Mouse (Mus musculus) adrenal gland, postnatal 14 days (tissue): ENCODE results near the gene Itga3. TPM values are rescaled to one million over a fixed set of nuclear protein-coding genes. Genes with fewer than 3 reads are reported as not detected.

Source experiments
- DNase-seq: peaks from one replicate; pipeline ENCODE4 v3.0.0; 2021; ENCODE audit warnings: mixed read lengths
- long read RNA-seq, 2 experiments: library from polyadenylated mRNA; stranded (forward); transcript quantifications; one replicate each; pipeline ENCODE4 v2.0.0; 2021
- total RNA-seq: library from RNA; stranded (reverse); gene quantifications from 2 replicates; pipeline ENCODE4 v1.2.3, GENCODE M21; 2021

Itga3 gene
- 33.9 and 36.1 TPM in 2 replicates for total RNA-seq
- long read RNA-seq, experiment 1, full-length matches to known transcripts, result 1 of 7 reads
- long read RNA-seq, experiment 1, partial matches to known transcripts, result 6 of 7 reads
- long read RNA-seq, experiment 1, other reads (novel, unspliced or antisense), result 0 of 7 reads
- long read RNA-seq, experiment 2, full-length matches to known transcripts, result 9 of 25 reads
- long read RNA-seq, experiment 2, partial matches to known transcripts, result 5 of 25 reads
- long read RNA-seq, experiment 2, other reads (novel, unspliced or antisense), result 11 of 25 reads

DNA sequence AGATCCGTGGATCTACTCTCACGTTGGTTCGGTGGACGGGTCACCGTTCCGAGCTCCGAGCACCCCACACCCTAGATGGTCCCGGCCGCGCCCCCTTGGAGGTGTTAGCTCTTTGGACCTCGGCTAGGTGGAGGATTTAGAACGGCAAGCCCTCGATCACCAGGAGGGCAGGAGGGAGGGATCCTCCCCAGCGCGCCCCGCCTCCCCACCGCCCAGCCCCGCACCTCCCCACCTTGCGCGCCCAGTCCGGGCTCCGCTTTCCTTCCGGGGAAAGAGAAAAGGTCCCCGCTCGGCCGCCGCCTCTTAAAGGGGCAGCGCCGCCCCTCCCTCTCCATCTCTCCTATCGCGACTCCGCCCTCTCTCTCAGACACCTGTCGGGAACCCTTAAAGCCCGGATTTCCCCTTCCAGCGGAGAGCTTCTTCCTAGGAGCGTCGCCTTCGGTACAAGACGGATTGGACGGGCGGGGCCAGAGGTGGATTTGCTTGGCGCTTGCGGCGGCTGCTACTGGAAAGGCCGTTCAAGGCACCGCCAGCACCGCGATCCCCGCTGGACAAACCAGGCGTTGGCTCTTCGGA, at the start of gene Itga3:
Gene Itga3, minus strand, starts transcription at position 266 of the 576 bp plus-strand sequence.
- DNase-seq, result peak; percentile 86

DNA sequence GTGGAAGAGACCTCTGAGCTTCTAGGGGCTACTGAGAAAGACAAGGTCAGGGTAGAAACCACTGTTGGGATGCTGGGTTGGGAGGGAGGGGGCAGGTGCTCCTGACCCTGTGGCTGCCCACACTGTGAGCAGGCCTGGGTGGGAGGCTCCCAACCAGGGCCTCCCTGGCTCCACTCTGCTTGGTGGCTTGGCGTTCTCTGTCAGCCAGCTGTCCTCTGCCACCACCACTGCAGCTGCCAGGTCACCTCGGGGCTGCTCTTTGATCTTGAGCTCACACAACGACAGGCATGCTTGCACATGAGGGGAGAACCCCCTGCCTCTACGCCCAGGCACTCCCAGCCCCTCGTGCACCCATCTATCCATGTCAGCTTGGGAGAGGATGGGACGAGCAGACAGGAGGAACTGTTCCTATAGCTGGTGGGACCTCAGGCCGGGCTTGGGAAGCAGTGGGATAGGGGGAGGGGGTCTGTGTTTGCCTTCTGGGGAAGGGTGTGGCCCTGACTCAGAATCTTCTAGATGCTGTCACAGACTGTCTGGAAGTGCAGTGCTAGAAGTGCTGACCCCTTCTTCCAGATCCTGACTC, 48.9 kb upstream of the Itga3 start:
- no peak for DNase-seq

DNA sequence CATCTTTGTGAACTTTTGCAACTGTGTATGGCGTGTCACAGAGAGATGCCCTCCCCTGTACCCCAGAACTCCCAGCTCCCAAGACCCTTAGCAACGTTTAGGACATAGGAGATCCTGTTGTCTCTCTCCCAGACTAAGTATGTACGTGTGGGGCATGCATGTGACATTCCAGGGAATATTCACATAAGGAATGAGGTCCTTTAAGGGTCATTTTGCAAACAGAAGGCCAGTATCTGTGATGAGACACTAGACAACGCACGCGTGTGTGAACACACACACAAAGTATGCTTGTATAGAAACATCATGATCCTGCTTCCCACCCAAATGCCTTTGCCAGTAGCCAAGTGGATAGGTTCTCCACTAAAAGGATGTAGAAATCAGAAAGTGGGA, 45.5 kb upstream of the Itga3 start:
- DNase-seq, result no peak

DNA sequence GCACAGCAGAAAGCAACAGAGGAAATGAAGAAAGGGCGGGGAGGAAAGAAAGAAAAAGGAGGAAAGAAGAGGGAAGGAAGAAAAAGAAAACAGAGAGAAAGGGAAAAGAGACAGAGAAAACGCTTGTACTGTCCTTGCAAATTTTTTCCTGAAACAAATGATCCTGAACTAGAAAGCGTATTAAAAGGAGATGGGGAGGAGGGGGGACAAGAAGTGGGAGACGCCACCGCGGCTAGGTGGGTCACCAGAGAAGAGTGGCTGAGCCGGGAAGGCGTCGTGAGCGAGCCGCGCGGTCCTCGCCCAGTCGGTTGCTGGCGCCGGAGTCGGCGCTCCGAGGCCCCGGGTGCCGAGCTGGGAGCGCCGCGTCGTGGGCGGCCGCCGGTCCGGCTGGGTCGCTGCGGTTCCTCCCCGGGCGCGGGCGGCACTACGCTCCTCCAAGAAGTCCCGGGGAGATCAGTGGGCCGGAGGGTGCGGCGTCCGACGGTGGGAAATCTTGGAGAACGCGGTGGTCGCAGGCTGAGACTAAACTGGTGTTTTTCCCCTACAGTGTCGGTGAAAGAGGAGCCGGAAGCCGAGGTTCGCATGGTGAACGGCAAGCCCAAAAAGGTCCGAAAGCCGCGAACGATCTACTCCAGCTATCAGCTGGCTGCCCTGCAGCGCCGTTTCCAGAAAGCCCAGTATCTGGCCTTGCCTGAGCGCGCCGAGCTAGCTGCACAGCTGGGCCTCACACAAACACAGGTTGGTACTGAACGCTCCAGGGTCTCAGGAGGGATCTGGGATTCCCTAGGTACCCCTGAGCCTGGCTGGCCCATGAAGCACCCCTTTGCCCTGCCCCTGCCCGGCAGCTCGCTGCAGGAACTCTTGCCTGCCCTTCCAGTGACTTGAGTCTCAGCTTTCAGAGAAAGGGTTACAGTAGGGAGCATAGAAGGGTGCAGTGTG, 44.8 kb upstream of the Itga3 start:
- no peak for DNase-seq

DNA sequence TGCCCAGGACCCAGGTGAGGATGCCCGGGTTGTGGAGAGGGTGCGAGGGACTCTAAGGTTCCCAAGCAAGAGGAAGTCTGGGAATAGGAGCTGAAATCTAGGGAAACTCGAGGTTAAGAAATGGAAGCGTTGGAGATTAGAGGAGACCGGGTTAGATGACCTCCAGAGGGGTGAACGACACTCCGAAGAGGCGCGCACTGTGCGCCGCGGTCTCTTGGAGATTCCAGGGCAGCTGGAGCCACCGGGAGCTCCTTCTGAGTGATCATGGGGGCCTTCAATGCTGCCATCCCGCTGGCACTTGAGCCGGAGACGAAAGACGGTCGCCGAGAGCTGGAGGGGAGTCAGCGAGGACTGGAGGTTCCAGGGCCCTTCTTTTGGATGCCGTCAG, 44.0 kb upstream of the Itga3 start:
- DNase-seq, result no peak

DNA sequence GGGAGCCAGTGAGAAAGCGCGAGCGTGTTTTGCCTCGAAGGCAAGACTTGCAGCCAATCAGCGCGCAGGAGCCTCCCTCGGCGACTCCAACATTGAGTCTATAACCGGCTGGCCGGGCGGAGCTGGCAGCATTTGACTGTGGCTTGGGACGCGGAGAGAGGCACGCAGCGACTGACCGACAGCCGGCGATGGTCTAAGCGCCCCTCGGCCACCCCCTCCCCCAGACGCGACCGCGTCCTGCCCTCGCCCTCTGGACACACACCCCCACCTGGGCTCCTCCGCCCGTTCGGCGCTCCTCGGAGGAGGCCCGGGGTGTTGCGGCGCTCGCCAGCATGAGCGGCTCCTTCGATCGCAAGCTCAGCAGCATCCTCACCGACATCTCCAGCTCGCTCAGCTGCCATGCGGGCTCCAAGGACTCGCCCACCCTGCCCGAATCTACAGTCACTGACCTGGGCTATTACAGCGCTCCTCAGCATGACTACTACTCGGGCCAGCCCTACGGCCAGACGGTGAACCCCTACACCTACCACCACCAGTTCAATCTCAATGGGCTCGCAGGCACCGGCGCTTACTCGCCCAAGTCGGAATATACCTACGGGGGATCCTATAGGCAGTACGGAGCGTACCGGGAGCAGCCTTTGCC, 43.5 kb upstream of the Itga3 start, which contains the start of gene Dlx3:
Gene Dlx3, plus strand, starts transcription at position 130 of the 643 bp plus-strand sequence.
- DNase-seq, result peak; percentile 47

DNA sequence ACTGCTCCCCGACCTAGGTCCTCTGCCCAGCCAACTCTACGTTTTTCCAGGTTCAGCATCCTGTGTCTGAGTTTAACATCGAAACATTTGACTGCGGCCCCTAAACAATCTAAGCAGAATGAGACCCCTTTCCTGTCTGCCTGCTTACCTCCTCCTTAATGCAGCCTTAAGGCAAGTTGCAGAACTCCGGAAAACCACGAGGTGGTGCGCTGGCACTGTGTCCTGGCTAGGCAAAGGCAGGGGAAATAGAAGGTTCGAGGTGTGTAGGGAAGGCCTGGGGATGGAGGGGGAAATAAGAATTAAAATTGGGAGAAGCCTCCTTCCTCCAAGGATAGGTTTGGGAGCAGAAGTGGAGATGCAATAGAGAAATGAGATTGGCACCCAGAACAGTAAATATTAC, 41.9 kb upstream of the Itga3 start:
- DNase-seq, result peak; percentile 87

DNA sequence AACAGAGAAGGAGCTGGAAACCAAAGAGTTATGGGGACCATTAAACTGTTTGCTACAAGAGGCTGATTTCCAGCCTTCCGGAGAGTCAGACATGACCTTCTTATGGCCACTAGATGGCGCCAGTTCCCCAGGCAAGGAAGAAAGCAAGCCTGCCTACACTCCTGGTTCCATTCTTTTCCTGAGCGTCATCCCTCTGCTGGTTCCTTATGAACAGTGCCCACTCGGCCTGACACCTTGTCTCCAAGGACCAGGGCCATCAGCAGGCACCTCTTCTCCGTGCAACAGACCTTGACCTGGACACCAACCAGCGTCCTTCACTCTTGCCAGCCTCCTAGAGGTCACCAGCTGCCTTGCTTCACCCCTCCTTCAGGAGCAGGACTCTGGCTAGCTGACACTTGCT, 40.4 kb upstream of the Itga3 start:
- peak; percentile 84 for DNase-seq

DNA sequence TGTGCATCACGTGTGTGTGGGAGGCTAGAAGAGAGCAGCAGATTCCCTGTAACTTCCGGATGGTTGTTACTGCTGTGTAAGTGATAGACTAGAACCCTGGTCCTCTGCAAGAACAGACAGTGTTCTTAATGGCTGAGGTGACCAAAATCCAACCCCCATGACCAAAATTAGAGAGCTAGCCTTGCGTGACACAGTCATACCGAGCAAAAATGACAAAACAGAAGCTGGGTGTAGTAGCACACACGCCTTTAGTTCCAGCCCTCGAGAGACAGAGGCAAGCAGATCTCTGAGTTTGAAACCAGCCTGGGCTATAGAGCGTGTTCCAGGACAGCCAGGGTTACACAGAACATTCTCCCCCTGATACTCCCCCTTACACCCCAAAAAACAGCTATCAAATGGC, 33.5 kb upstream of the Itga3 start:
- no peak for DNase-seq

DNA sequence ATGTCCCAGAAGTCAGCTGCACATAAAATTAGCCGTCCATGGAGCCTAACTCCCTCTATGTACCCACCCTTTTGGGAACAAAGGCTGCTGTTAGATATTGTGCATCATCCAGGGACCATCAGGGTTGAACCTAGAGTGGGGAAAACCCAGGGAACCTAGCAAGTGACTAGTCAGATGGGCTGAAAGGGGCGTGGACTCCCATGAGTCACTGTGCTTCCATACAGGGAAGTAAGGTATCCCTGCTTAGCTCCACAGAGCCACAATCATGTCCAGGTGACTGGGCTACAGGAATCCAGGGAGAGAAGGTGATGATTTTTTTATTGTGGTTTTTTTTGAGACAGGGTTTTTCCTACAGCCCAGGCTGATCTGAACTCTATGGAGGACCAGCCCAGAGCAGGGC, 32.4 kb upstream of the Itga3 start:
- no peak for DNase-seq

DNA sequence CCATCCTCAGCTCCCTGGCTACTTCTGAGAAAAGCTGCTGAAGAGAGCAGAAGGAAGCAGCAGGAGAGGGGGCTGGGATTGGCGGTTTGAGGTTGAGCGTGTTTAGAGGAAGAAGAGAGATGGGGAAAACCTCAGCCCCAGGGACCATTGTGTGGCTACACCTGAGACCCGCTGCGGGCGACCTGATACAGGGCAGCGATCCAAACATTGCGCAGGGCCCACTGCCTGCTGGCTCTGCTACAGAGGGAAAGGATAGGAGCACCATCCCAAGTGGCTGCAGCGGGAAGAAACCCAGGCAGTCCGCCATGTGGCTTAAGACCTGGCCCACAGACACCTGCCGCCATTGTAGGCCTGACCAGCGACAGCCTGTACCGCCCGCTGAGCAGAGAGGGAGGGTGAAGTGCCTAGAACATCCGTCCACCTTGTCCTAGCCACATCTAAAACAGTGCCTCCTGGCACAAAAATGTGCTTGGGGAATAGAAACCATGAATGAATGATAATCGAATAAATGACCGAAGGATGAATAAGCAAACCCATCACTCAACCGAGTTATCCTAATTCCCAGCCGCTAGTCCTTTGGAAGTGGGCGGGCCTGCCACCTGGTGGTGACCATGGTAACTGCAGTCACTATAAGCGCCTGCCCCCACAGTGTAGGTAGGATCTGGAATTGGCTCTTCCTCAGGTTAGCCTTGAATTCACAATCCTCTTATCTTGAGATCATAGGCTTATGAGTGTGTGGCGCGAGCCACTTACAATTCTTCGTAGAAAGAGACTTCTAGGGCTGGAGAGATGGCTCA, 30.0 kb upstream of the Itga3 start:
- DNase-seq, result peak; percentile 90

DNA sequence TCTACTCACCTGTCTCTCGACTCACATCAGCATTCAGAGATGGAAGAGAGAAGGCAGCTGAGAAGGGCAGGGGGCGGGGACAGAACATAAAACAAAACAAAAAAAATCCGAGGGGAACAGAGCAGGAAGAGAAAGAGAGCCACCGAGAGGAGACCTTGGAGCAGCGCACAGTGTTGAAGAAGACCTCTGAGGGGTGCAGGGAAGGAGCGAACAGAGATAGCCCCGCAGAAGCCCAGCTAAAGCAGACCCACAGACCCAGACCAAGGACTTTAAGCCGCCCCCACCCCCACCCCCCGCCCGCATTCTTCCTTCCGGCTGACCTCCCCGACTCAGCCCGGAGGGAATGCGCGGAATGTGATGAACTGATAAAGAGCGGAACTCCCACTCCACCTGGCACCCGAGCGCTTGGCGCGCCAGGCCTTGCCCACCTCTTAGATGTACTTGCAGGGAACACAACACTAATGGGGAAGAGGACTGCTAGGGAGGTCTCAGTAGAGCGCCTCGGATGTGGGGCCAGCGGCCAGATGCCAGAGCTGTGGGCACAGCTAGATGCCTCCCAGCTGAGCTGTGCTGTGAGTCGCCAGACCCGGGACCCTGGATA, 28.8 kb upstream of the Itga3 start:
- peak; percentile 59 for DNase-seq

DNA sequence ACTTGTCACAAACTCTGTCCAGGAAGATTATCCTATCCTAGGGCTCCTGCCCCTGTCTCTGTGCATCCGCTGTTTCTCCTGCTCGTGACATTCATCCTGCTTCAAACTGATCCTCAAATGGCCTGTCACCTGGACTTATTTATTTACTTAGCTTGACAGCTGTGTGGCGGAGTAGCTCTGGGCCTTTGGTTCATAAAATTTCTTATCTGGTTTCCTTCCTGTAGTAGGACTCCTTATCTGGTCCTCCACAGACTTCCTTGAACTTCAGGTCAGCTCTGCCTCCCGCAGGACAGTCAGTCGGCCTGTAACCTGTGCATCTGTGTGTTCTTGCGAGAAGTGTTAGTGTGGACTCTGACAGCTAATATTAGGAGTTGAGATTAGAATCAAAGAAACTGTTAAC, 27.7 kb upstream of the Itga3 start:
- no peak for DNase-seq

DNA sequence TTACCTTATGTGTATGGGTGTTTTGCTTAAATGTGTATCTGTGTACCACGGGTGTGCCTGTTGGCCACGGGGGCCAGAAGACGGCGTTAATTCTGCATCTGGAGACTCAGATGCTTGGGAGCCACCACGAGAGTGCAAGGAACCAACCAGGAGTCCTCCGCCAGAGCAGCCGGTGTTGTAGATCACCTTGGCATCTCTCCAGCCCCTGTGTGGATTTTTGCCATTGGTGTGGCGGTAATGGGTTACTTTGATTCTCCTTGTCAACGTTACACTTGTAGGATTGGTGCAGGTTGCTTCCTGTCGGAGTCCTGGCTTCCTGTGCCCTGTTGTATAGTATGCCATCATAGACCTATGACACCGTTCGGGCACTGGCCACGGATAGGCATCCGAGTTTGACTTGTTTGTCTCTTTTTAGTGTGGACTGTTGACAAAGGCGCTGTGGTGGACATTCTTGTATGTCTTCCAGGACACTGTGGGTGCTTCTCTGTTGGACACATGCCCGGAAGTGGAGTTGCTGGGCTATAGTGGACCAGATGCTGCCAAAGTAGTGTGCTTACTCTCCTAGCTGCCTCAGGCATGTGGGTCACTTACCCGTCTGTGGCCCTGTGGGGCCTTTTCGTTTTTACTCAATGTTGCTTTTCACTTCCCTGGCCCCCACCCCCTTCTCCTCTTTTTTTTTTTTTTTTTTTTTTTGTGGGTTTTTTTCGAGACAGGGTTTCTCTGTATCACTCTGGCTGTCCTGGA, 25.7 kb upstream of the Itga3 start:
- DNase-seq, result no peak

DNA sequence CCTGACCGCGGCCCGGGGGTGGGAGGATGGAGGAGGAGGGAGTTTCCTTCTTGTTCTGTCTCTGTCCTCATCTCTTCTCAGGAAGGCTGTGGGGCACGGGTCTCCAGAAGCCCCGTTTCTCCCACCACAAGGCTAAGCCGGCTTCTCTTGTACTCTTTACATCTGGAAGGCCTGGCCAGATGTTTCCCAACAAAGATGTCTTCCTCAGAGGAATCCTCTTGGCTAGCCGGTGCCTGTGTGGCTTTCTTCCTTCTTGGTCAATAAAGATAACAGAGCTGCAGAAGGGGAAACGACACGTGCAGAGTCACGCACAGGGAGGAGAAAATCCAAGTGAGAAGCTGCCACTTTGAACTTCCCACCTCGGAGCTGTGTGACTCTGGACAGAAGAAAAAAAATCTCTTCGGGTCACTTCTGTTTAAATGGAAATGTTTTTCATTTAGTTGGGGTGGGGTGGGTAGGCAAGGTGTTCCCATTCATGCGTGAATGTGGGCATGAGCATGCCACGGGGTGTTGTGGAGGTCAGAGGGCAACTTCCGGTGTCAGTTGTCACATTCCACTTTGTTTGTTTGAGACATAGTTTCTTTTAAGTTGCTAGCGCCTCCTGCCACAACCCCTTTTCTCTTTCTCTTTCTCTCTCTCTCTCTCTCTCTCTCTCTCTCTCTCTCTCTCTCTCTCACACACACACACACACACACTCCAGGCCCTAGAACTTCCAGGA, 24.6 kb upstream of the Itga3 start:
- no peak for DNase-seq

DNA sequence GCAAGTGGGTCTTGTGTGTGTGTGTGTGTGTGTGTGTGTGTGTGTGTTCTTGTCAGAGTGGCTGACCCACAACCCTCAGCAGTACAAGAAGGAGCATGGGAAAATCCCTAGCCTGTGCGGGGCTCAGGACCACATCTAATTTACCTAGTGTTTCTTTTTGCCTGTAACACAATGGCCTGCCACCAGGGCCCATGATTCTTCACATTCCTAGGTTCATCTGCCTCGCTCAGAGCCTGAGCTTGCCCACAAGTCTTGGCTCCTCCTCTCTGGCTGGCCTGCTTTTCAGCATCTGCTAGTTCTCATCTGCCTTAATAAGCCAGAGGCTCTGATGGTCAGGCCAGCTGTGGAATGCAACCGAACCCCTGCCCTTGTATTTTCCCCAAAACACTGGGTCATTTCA, 23.8 kb upstream of the Itga3 start:
- no peak for DNase-seq

DNA sequence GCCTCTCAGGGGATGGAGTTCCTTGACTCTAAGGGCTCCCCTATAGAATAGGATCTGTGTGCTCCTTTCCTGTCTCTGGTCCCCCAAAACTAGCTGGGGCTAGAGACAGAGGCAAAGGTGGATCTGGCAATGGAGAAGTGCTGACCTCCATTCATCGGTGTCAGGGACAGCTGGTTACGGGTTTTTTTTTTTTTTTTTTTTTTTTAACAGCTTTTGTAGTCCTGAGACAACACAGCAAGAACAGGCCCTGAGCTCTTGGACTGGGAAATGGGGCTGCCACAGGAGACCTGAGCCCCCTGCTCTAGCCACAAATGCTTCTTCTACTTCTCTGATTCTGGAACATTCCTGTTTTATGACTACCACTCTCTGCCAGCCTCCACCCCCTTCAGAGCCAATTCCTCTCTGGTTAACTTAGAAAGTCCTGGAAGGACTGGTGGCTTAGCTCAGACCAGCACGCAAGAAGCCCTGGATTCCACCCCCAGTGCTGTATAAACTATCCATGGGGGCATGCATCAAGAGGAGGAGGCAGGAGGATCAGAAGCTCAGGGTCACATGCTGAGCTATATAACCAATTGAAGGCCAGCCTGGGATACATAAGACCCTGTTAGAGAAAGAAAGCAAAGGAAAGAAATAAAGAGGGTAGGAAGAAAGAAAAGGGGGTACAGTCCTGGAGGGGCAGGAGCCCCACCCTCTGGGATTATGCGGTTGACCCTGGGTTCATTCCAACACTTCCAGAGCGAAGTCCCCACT, 21.9 kb upstream of the Itga3 start:
- no peak for DNase-seq

DNA sequence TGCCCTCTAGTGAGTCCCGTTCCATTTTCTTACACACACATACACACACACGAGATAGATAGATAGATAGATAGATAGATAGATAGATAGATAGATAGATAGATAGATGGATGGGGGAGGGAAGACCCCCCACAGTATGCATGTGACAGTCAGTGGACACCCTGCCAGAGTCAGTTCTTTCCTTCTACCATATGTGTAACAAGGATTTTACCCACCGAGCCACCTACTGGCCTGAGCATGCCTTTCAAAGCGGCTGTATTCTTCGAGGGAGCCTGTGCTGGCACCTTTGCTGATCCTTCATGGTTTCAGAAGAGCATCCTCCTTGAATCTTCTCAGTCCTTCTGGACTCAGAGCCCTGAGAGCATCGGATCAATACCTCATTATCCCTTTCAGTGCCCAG, 21.3 kb upstream of the Itga3 start:
- DNase-seq, result no peak
